Mouse (Mus musculus): ENCODE measurements around the gene Ccin. TPM values are rescaled to one million over a fixed set of nuclear protein-coding genes. Genes with fewer than 3 reads are reported as not detected.

Ccin gene
- polyA plus RNA-seq, 1 experiment from 2014 or later: 0.09 TPM

- DNase-seq (ENCODE audit: low spot score) (no peak), ATAC-seq (ENCODE audit: low FRiP score) (0 out of 2 replicates have a peak, but pooled peaks have one; percentile 13)
- Histone ChIP-seq H3K27me3 (ENCODE audit: control insufficient read depth, insufficient read depth, low read length) (no peaks in the 10 kb centered on the region), H3K36me3 (replicated peaks; ENCODE audit: control insufficient read depth, insufficient read depth) (peaks cover 7% of the 10 kb centered on the region), H3K9ac (no peak overlapping the region), H3K27ac (peak overlapping the region; percentile 57; the same call in 1 of the 2 replicates), H3K4me1 (replicated peaks; ENCODE audit: control insufficient read depth, insufficient read depth, low read length) (peaks cover 28% of the 10 kb centered on the region), H3K9me3 (ENCODE audit: control insufficient read depth, low read length) (no peaks in the 10 kb centered on the region), H3K4me2 (replicated peaks) (0 out of 2 replicates have a peak overlapping the region, but pooled peaks have one; percentile 3), H3K4me3 (replicated peaks; ENCODE audit: low read length) (no peak overlapping the region)
- 4% methylated on average over 8 of the region's 8 CpGs for WGBS
Measured at GRCm38 (mm10) chr4:43972137-43972591, 11.1 kb upstream of the Ccin start.

GRCm38 (mm10) chr4:43973526-43973981 lies 9.7 kb upstream of the Ccin start:
- Histone ChIP-seq H3K27me3 (ENCODE audit: control insufficient read depth, insufficient read depth, low read length) (no peaks in the 10 kb centered on the region), H3K4me2 (replicated peaks) (no peak overlapping the region), H3K4me3 (replicated peaks; ENCODE audit: low read length) (no peak overlapping the region), H3K9me3 (ENCODE audit: control insufficient read depth, low read length) (no peaks in the 10 kb centered on the region), H3K9ac (no peak overlapping the region), H3K4me1 (replicated peaks; ENCODE audit: control insufficient read depth, insufficient read depth, low read length) (peaks cover 18% of the 10 kb centered on the region), H3K27ac (no peak overlapping the region), H3K36me3 (replicated peaks; ENCODE audit: control insufficient read depth, insufficient read depth) (peaks cover 11% of the 10 kb centered on the region)
- WGBS: 23% methylated on average over 4 of the region's 4 CpGs
- ATAC-seq (ENCODE audit: low FRiP score) (no peak), DNase-seq (ENCODE audit: low spot score) (no peak)

DNA sequence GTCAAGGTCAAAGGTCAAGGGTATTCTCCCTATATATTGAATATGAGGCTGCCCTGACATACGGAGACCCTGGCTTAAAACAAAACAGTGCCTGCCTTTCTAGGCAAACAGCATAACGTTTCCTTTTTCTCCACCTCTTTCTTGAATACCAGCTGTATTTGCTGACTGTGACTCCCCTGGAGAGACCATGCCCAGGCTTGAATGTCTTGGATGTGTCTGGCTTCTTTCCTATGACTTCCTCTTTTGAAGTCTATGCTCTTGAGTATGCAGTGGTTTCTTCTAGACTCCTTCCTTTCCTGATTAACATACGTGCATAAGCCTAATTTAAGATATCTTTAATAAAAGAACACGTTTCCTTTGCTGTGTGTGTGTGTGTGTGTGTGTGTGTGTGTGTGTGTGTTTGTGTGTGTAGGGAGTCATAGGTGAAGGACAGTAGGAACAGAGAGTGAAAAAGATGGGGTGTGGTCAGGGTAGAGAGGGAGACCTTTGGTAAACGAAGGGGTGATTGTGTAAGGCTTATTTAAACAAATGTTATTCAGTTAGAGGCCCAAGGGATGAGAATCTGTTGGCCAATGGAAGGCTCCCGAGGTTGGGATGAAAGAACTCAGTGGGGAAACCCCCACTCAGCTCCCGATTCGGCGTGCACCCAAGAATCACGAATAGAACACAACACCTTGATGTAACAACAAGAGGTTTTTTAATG lies 8.2 kb upstream of the Ccin start:
- 80% methylated on average over 10 of the region's 10 CpGs for WGBS
- H3K4me2 ChIP-seq (replicated peaks): no peak overlapping the region
- H3K9me3 ChIP-seq (ENCODE audit: control insufficient read depth, low read length): no peaks in the 10 kb centered on the region
- no peak overlapping the region for H3K4me3 ChIP-seq (replicated peaks; ENCODE audit: low read length)
- DNase-seq (ENCODE audit: low spot score) (no peak), ATAC-seq (ENCODE audit: low FRiP score) (no peak)
- no peaks in the 10 kb centered on the region for H3K27me3 ChIP-seq (ENCODE audit: control insufficient read depth, insufficient read depth, low read length)
- H3K4me1 ChIP-seq (replicated peaks; ENCODE audit: control insufficient read depth, insufficient read depth, low read length): peaks cover 8% of the 10 kb centered on the region
- H3K36me3 ChIP-seq (replicated peaks; ENCODE audit: control insufficient read depth, insufficient read depth): peaks cover 11% of the 10 kb centered on the region
- H3K27ac ChIP-seq: no peak overlapping the region
- H3K9ac ChIP-seq: no peak overlapping the region

DNA sequence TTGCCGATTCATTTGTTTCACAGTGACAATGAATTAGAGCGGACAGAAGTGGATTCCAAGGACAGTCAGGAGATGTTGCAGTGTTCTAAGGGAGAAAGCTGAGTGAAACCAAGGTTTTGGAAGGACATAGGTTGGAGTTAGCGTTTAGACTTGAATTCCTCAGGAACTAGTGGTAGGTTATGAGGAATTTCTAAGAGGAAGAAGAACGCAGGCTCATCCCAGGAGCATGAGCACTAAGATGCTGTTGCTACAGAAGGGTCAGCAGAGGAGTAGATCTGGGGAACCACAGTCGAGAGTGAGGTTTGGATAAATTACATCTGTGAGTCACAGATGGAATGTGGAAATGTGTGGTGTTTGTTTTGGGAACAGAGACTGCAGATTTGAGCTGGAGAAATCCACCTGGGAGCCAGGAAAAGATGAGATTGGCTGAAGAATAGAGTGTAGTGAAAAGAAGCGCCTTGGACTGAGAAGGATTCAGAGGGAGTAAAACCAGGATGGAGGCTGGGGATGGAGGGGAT lies 7.0 kb upstream of the Ccin start:
- ATAC-seq (ENCODE audit: low FRiP score) (no peak), DNase-seq (ENCODE audit: low spot score) (no peak)
- Histone ChIP-seq H3K4me1 (replicated peaks; ENCODE audit: control insufficient read depth, insufficient read depth, low read length) (peaks cover 8% of the 10 kb centered on the region), H3K36me3 (replicated peaks; ENCODE audit: control insufficient read depth, insufficient read depth) (peaks cover 4% of the 10 kb centered on the region; the same call in 1 of the 2 replicates), H3K27me3 (ENCODE audit: control insufficient read depth, insufficient read depth, low read length) (no peaks in the 10 kb centered on the region), H3K27ac (no peak overlapping the region), H3K4me3 (replicated peaks; ENCODE audit: low read length) (no peak overlapping the region), H3K9me3 (ENCODE audit: control insufficient read depth, low read length) (no peaks in the 10 kb centered on the region), H3K4me2 (replicated peaks) (no peak overlapping the region), H3K9ac (no peak overlapping the region)
- WGBS: 83% methylated on average over 6 of the region's 6 CpGs

GRCm38 (mm10) chr4:43978521-43979443 lies 4.5 kb upstream of the Ccin start:
- Histone ChIP-seq H3K4me2 (replicated peaks) (no peak overlapping the region), H3K9ac (no peak overlapping the region), H3K9me3 (ENCODE audit: control insufficient read depth, low read length) (no peaks in the 10 kb centered on the region), H3K36me3 (replicated peaks; ENCODE audit: control insufficient read depth, insufficient read depth) (peaks cover 4% of the 10 kb centered on the region; the same call in 1 of the 2 replicates), H3K4me3 (replicated peaks; ENCODE audit: low read length) (no peak overlapping the region), H3K4me1 (replicated peaks; ENCODE audit: control insufficient read depth, insufficient read depth, low read length) (peaks cover 4% of the 10 kb centered on the region), H3K27ac (peak overlapping the region; percentile 30; the same call in 1 of the 2 replicates), H3K27me3 (ENCODE audit: control insufficient read depth, insufficient read depth, low read length) (no peaks in the 10 kb centered on the region)
- 22% methylated on average over 17 of the region's 17 CpGs for WGBS
- DNase-seq (ENCODE audit: low spot score) (peak; percentile 50), ATAC-seq (ENCODE audit: low FRiP score) (peak; percentile 36; the same call in 1 of the 2 replicates)

DNA sequence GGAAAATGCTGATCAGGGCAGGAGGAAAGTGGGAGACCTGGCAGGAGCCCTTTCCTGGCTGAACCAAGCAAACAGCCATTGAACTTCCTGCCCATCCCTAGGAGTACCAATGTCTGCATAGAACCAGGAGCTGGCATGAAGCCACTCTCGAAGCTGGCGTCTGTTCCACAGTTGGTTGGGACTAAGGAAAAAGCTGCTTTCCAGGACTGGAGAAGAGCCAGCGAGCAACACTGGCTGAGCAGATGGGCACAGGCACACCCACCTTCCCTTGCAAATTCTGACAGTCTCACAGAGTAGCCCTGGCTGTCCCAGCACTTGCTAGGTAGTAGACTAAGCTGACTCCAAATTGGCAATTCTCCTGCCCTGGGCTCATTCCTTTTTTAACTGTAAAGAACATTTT lies 3.5 kb upstream of the Ccin start:
- WGBS: 67% methylated on average over 3 of the region's 3 CpGs
- Histone ChIP-seq H3K27me3 (ENCODE audit: control insufficient read depth, insufficient read depth, low read length) (no peaks in the 10 kb centered on the region), H3K9me3 (ENCODE audit: control insufficient read depth, low read length) (no peaks in the 10 kb centered on the region), H3K9ac (no peak overlapping the region), H3K27ac (no peak overlapping the region), H3K4me2 (replicated peaks) (no peak overlapping the region), H3K36me3 (replicated peaks; ENCODE audit: control insufficient read depth, insufficient read depth) (peaks cover 4% of the 10 kb centered on the region; the same call in 1 of the 2 replicates), H3K4me1 (replicated peaks; ENCODE audit: control insufficient read depth, insufficient read depth, low read length) (peaks cover 4% of the 10 kb centered on the region), H3K4me3 (replicated peaks; ENCODE audit: low read length) (no peak overlapping the region)
- DNase-seq (ENCODE audit: low spot score): peak; percentile 77
- no peak; the same call in 1 of the 2 replicates for ATAC-seq (ENCODE audit: low FRiP score)

DNA sequence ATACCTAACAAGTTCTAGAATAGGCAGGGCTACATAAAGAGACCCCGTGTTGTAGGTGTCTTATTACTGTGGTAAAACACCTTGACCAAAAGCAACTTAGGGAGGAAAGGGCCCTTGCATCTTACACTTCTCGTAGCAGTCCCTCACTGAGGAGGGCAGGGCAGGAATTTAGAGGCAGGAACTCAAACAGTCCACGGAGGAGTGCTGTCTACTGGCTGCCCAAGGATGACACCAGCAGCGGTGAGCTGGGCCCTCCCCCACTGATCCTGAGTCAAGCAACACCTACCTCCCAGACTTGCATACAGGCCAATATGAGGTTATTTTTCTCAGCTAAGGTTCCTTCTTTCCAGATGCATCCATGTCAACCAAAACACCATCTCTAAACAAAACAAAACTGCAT lies 3.0 kb upstream of the Ccin start:
- 91% methylated on average over 4 of the region's 4 CpGs for WGBS
- no peak for ATAC-seq (ENCODE audit: low FRiP score)

DNA sequence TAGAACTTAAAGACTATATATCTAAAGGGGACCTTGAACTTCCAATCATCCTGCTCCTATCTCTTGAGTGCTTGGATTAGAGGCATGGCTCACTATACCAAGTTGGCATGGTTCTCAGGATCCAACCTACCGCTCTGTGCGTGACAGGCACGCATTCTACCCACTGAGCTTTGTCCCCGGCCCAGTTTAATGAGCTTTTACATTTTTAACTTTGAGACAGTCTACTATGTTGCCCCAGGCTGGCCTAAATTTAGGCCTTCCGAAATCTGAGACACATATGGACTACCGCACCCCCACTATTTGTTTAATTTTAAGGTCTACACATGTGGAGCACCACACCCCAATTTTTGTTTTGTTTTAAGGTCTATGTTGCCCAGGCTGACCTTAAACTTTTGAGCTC lies 2.4 kb upstream of the Ccin start:
- WGBS: 98% methylated on average over 6 of the region's 6 CpGs
- Histone ChIP-seq H3K4me1 (replicated peaks; ENCODE audit: control insufficient read depth, insufficient read depth, low read length) (peaks cover 4% of the 10 kb centered on the region), H3K27me3 (ENCODE audit: control insufficient read depth, insufficient read depth, low read length) (no peaks in the 10 kb centered on the region), H3K9me3 (ENCODE audit: control insufficient read depth, low read length) (no peaks in the 10 kb centered on the region), H3K27ac (no peak overlapping the region), H3K36me3 (replicated peaks; ENCODE audit: control insufficient read depth, insufficient read depth) (0 out of 2 replicates have a peak, but pooled peaks cover 4% of the 10 kb centered on the region), H3K9ac (no peak overlapping the region), H3K4me2 (replicated peaks) (no peak overlapping the region), H3K4me3 (replicated peaks; ENCODE audit: low read length) (no peak overlapping the region)
- DNase-seq (ENCODE audit: low spot score) (no peak), ATAC-seq (ENCODE audit: low FRiP score) (no peak)

More for the DNA sequence above, 3.0 kb upstream of the Ccin start:
- H3K4me3 ChIP-seq (replicated peaks; ENCODE audit: low read length): no peak overlapping the region
- DNase-seq (ENCODE audit: low spot score): no peak
- no peak overlapping the region for H3K4me2 ChIP-seq (replicated peaks)
- H3K9ac ChIP-seq: no peak overlapping the region
- H3K27ac ChIP-seq: no peak overlapping the region
- H3K27me3 ChIP-seq (ENCODE audit: control insufficient read depth, insufficient read depth, low read length): no peaks in the 10 kb centered on the region
- 0 out of 2 replicates have a peak, but pooled peaks cover 4% of the 10 kb centered on the region for H3K36me3 ChIP-seq (replicated peaks; ENCODE audit: control insufficient read depth, insufficient read depth)
- peaks cover 4% of the 10 kb centered on the region for H3K4me1 ChIP-seq (replicated peaks; ENCODE audit: control insufficient read depth, insufficient read depth, low read length)
- H3K9me3 ChIP-seq (ENCODE audit: control insufficient read depth, low read length): no peaks in the 10 kb centered on the region

DNA sequence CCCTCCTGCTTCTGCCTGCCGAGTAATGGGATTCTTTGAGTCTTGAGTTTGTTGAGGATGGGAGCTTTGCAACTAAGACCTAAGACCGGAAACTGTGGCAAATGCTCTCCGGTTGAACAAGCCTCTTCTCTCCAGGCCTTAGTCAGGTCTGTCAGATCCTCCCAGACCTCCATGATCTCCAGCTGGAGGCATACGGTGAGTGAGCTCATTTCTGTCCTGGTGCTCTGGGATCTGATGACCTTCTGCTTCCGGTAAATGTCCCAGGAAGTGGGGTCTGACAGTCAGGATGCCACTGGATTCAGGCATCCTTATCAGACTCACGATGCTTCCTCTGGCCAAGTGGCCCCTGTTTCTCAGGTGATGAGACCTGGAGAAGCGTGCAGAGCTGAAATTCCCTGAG lies 2.0 kb upstream of the Ccin start:
- H3K27ac ChIP-seq: no peak overlapping the region
- H3K9me3 ChIP-seq (ENCODE audit: control insufficient read depth, low read length): no peaks in the 10 kb centered on the region
- no peak for DNase-seq (ENCODE audit: low spot score)
- no peak overlapping the region for H3K4me3 ChIP-seq (replicated peaks; ENCODE audit: low read length)
- no peak overlapping the region for H3K9ac ChIP-seq
- no peak overlapping the region for H3K4me2 ChIP-seq (replicated peaks)
- H3K36me3 ChIP-seq (replicated peaks; ENCODE audit: control insufficient read depth, insufficient read depth): 0 out of 2 replicates have a peak, but pooled peaks cover 4% of the 10 kb centered on the region
- 92% methylated on average over 7 of the region's 7 CpGs for WGBS
- no peak for ATAC-seq (ENCODE audit: low FRiP score)
- peaks cover 4% of the 10 kb centered on the region for H3K4me1 ChIP-seq (replicated peaks; ENCODE audit: control insufficient read depth, insufficient read depth, low read length)
- no peaks in the 10 kb centered on the region for H3K27me3 ChIP-seq (ENCODE audit: control insufficient read depth, insufficient read depth, low read length)
